Mouse (Mus musculus) hindbrain, embryonic 14.5 days (tissue): ENCODE results near the gene Esrrg. TPM values are rescaled to one million over a fixed set of nuclear protein-coding genes. Genes with fewer than 3 reads are reported as not detected.

Source experiments
- ATAC-seq: fragments of 200-750 bp; cut with Nextera tagmentation; 2 replicates; pipeline ENCODE4 v1.8.0; 2017; ENCODE audit warnings: moderate number of reproducible peaks, mild to moderate bottlenecking, moderate TSS enrichment, moderate library complexity; ENCODE audit not compliant: low FRiP score
- DNase-seq: peaks from one replicate; pipeline ENCODE4 v3.0.0-alpha.2; 2015; ENCODE audit warnings: low spot score
- H3K27ac ChIP-seq: fragments of 300-500 bp; sonication (generic); 2 replicates; pipeline ENCODE4 v1.5.1; 2014; ENCODE audit warnings: mild to moderate bottlenecking, moderate library complexity
- H3K27me3 ChIP-seq: fragments of 300-500 bp; sonication (generic); 2 replicates; pipeline ENCODE4 v1.6.1; 2014; ENCODE audit warnings: mild to moderate bottlenecking, low read length, mixed read lengths; ENCODE audit not compliant: control insufficient read depth, insufficient read depth
- H3K36me3 ChIP-seq: fragments of 300-500 bp; sonication (generic); replicated peaks from 2 replicates; pipeline ENCODE4 v1.6.1; 2014; ENCODE audit not compliant: control insufficient read depth, insufficient read depth
- H3K4me1 ChIP-seq: fragments of 300-500 bp; sonication (generic); replicated peaks from 2 replicates; pipeline ENCODE4 v1.6.1; 2014; ENCODE audit warnings: antibody characterized with exemption, low read length, mixed read lengths; ENCODE audit not compliant: control insufficient read depth, insufficient read depth
- H3K4me2 ChIP-seq: fragments of 300-500 bp; sonication (generic); replicated peaks from 2 replicates; pipeline ENCODE4 v1.6.1; 2014; ENCODE audit warnings: mild to moderate bottlenecking, moderate library complexity
- H3K4me3 ChIP-seq: fragments of 300-500 bp; sonication (generic); replicated peaks from 2 replicates; pipeline ENCODE4 v1.5.1; 2014; ENCODE audit warnings: mild to moderate bottlenecking, low read length
- H3K9ac ChIP-seq: fragments of 300-500 bp; sonication (generic); 2 replicates; pipeline ENCODE4 v1.6.1; 2014
- H3K9me3 ChIP-seq: fragments of 300-500 bp; sonication (generic); 2 replicates; pipeline ENCODE4 v1.6.1; 2016; ENCODE audit warnings: low read length; ENCODE audit not compliant: control insufficient read depth
- WGBS: fragments of 180-500 bp; shearing (Covaris S2); extraction: QIAGEN DNeasy Blood & Tissue Kit; methylation state at CpG from one replicate; pipeline ENCODE4 v1.1.7; 2014; 5-methylcytosine and 5-hydroxymethylcytosine counted together
- polyA plus RNA-seq: library from polyadenylated mRNA; unstranded; fragments of >200 nt; fragmentation: Nextera tagmentation; extraction: Ambion mirVana; gene quantifications from 2 replicates; pipeline ENCODE4 v1.2.1, GENCODE M21; 2014

Gene Esrrg
- polyA plus RNA-seq, 1 experiment from 2014 or later, result 46.8 TPM

GRCm38 (mm10) chr1:188057892-188058291 is 449.3 kb downstream of the Esrrg start:
- no peak for ATAC-seq

GRCm38 (mm10) chr1:188059006-188059405 is 450.4 kb downstream of the Esrrg start:
- 89% methylated on average over 6 of the region's 6 CpGs for WGBS

More at GRCm38 (mm10) chr1:188057892-188058291, 449.3 kb downstream of the Esrrg start:
- no peak overlapping the region for H3K27ac ChIP-seq
- no peaks in the 10 kb centered on the region for H3K9me3 ChIP-seq
- no peaks in the 10 kb centered on the region for H3K27me3 ChIP-seq
- no peak overlapping the region for H3K9ac ChIP-seq
- no peaks in the 10 kb centered on the region for H3K36me3 ChIP-seq
- WGBS, result 44% methylated on average over 4 of the region's 4 CpGs
- DNase-seq, result no peak
- H3K4me3 ChIP-seq, result no peak overlapping the region
- H3K4me2 ChIP-seq, result no peak overlapping the region
- no peaks in the 10 kb centered on the region for H3K4me1 ChIP-seq

GRCm38 (mm10) chr1:188060493-188060892 is 451.9 kb downstream of the Esrrg start:
- no peaks in the 10 kb centered on the region for H3K27me3 ChIP-seq
- DNase-seq (no peak), ATAC-seq (no peak)
- no peak overlapping the region for H3K9ac ChIP-seq
- no peaks in the 10 kb centered on the region for H3K36me3 ChIP-seq
- no peaks in the 10 kb centered on the region for H3K4me1 ChIP-seq
- WGBS, result 79% methylated on average over 7 of the region's 7 CpGs
- H3K4me3 ChIP-seq, result no peak overlapping the region
- H3K9me3 ChIP-seq, result no peaks in the 10 kb centered on the region
- H3K27ac ChIP-seq, result no peak overlapping the region
- no peak overlapping the region for H3K4me2 ChIP-seq

More at GRCm38 (mm10) chr1:188059006-188059405, 450.4 kb downstream of the Esrrg start:
- Histone ChIP-seq H3K4me1 (no peaks in the 10 kb centered on the region), H3K27ac (no peak overlapping the region), H3K36me3 (no peaks in the 10 kb centered on the region), H3K9me3 (no peaks in the 10 kb centered on the region), H3K4me2 (no peak overlapping the region), H3K27me3 (no peaks in the 10 kb centered on the region), H3K9ac (no peak overlapping the region), H3K4me3 (no peak overlapping the region)
- DNase-seq, result no peak
- no peak for ATAC-seq

- Histone ChIP-seq H3K27me3 (no peaks in the 10 kb centered on the region), H3K4me3 (no peak overlapping the region), H3K36me3 (no peaks in the 10 kb centered on the region), H3K4me1 (no peaks in the 10 kb centered on the region), H3K9me3 (no peaks in the 10 kb centered on the region), H3K9ac (no peak overlapping the region), H3K4me2 (no peak overlapping the region), H3K27ac (no peak overlapping the region)
- DNase-seq (no peak), ATAC-seq (no peak)
- WGBS, result 76% methylated on average over 9 of the region's 9 CpGs
Observed at GRCm38 (mm10) chr1:188068833-188069232, 460.2 kb downstream of the Esrrg start.

GRCm38 (mm10) chr1:188069849-188070248 is 461.3 kb downstream of the Esrrg start:
- H3K4me2 ChIP-seq, result no peak overlapping the region
- no peaks in the 10 kb centered on the region for H3K36me3 ChIP-seq
- no peaks in the 10 kb centered on the region for H3K9me3 ChIP-seq
- no peak overlapping the region for H3K27ac ChIP-seq
- H3K4me1 ChIP-seq, result no peaks in the 10 kb centered on the region
- DNase-seq (no peak), ATAC-seq (no peak)
- no peak overlapping the region for H3K9ac ChIP-seq
- H3K4me3 ChIP-seq, result no peak overlapping the region
- no peaks in the 10 kb centered on the region for H3K27me3 ChIP-seq

GRCm38 (mm10) chr1:188077561-188078195 is 469.1 kb downstream of the Esrrg start:
- H3K4me1 ChIP-seq, result no peaks in the 10 kb centered on the region; the same call in none of the 2 replicates
- no peaks in the 10 kb centered on the region for H3K9me3 ChIP-seq
- 87% methylated on average over 11 of the region's 11 CpGs for WGBS
- no peak overlapping the region for H3K4me2 ChIP-seq
- ATAC-seq (no peak), DNase-seq (no peak)
- no peak overlapping the region for H3K4me3 ChIP-seq
- no peak overlapping the region for H3K27ac ChIP-seq
- H3K27me3 ChIP-seq, result no peaks in the 10 kb centered on the region
- H3K9ac ChIP-seq, result no peak overlapping the region
- H3K36me3 ChIP-seq, result no peaks in the 10 kb centered on the region

- H3K4me2 ChIP-seq, result no peak overlapping the region
- H3K27ac ChIP-seq, result no peak overlapping the region
- H3K4me1 ChIP-seq, result no peaks in the 10 kb centered on the region; the same call in none of the 2 replicates
- no peaks in the 10 kb centered on the region for H3K9me3 ChIP-seq
- no peaks in the 10 kb centered on the region for H3K27me3 ChIP-seq
- H3K9ac ChIP-seq, result no peak overlapping the region
- H3K36me3 ChIP-seq, result no peaks in the 10 kb centered on the region
- WGBS, result 45% methylated on average over 12 of the region's 12 CpGs
- H3K4me3 ChIP-seq, result no peak overlapping the region
- ATAC-seq (no peak), DNase-seq (no peak)
Observed at GRCm38 (mm10) chr1:188080261-188080875, 471.8 kb downstream of the Esrrg start.

- 63% methylated on average over 18 of the region's 18 CpGs for WGBS
- peak; percentile 60 for ATAC-seq
- H3K27me3 ChIP-seq, result no peaks in the 10 kb centered on the region
- no peak overlapping the region for H3K4me2 ChIP-seq
- peaks cover 3% of the 10 kb centered on the region for H3K4me1 ChIP-seq
- peak overlapping the region; percentile 59; the same call in 1 of the 2 replicates for H3K27ac ChIP-seq
- no peaks in the 10 kb centered on the region for H3K36me3 ChIP-seq
- H3K9ac ChIP-seq, result peak overlapping the region; percentile 4; the same call in 1 of the 2 replicates
- H3K4me3 ChIP-seq, result no peak overlapping the region
- DNase-seq, result peak; percentile 68
- no peaks in the 10 kb centered on the region for H3K9me3 ChIP-seq
Observed at GRCm38 (mm10) chr1:188082665-188083640, 474.4 kb downstream of the Esrrg start.
